Mouse (Mus musculus) CH12F3 (cell line): ENCODE results near the gene Gm20441.

Experiments used
- in situ Hi-C: fragments of 300-500 bp; cut with MboI; formaldehyde crosslinking; loops from 2 replicates; pipeline ENCODE4 v1.14.3; 2020; ENCODE audit warnings: low sequenced_read_pairs

Gene Gm20441

DNA sequence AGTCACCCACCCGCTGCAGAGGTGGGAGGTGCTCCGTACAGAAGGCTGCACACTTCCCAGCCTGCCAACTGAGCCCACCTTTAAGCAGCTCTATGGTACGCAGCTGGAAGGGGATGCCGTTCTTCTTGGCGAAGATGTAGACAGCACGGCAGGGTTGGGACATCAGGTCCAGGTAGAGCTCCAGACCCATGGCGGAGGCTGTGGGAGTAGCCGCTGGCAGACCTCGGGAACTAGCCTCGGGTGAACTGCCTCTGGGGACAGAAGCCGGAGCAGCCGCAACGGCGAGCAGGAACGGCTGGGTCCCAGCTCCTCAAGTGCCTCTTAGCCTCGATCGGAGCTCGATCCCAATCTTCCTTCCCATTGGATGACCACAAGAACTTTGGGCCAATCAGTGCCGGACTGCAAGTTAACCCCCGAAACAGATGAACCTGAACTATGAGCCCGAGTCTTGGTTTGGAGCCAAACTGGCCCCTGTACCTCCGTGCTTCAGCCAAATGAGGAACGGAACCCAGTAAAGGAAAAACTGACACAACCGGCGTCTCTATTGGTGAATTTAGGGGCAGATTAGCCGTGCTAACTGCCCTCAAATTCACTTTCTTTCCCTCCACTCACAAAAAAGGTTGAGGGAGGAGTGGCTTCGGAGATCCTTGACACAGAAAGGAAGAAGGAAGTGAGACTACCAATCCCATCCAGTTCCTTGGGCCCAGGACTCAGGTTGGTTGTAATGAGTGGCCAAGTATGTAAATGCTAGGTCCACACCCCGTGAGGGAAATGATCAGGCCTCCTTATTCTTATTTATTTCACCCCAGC lies at the start of gene Gm20441, which contains the start of gene Gstt3:
TSS of gene Gm20441 (minus strand) at position 186 of the 810 bp plus-strand sequence.
TSS of gene Gstt3 (minus strand) at position 646 of the 810 bp plus-strand sequence.
- in situ Hi-C loops, result loop anchor here (5.0 kb wide), 1 partner anchor 41 kb away; the partner anchor contains the start of gene Gstt4

DNA sequence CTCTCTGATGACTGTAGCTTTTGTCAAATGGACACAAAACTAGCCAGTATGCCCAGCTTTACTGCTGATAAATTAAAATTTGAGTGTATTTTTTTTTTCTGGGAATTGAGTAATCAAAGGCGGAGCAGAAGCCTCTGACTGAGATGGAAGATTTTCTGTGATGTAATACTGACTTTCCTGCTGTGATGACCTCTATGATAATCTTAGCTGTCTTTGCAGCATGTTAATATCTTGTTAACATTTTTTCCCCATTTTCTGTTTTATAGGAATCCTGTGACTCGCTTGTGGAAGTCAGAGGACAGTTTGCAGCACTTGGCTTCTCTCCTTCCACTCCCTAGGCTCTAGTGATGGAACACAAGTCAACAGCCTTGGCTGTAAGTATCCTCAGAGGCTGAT lies 49.5 kb upstream of the Gm20441 start:
- in situ Hi-C loops, result no loop called here

DNA sequence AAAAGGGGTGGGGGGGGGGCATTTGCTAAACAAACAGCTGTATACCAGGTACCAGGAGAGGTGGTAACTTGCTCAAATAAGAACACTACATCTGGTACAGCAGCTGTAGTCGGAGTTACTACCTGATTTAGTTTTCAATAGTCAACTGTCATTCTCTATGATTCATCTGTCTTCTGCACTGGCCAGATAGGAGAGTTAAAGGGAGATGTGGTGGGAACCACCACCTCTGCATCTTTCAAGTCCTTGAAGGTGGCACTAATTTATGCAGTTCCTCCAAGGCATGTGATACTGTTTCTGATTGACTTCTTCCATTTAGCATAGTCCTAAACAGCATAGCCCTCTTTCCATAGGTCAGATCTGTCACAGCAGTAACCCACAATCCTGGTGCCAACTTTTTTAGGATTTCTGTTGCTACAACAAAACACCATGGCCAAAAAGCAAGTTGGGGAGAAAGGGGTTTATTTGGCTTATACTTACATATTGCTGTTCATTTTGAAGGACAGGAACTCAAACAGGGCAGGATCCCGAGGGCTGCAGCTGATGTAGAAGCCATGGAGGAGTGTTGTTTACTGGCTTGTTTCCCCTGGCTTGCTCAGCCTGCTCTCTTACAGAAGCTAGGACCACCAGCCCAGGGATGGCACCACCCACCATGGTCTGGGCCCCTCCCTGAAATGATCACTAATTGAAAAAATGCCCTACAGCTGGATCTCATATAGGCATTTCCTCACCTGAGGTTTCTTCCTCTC lies 48.9 kb upstream of the Gm20441 start:
- in situ Hi-C loops, result no loop called here

- in situ Hi-C loops, result no loop called here
Observed at GRCm38 (mm10) chr10:75828500-75828931, 47.8 kb upstream of the Gm20441 start.

DNA sequence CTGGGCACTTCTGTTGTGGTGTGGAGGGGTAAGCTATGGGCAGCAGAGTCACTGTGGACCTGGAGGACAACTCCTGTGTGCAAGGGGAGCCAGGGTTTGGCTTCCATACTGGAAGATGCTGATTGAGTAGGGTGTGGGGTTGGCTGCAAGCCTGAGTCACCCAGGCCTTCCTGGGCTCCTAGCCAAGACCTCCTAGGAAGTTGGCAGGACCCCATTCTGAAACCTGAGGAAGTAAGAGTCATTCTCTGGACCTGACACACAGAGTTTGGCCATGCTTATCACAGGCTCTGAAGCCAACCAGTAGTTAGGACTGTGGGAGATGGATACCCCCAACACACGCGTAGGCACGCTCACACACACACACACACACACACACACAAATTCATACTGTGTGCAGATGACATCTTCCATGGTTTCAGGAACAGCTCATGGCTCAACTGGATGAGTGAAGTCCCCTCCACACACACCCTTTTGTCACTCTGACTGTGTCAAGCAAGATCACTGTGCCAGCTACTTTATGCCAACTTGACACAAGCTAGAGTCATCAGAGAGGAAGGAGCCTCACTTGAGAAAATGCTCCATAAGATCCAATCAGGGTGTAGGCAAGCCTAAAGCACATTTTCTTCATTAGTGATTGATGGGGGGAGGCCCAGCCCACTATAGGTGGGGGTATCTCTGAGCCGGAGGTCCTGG lies 47.1 kb upstream of the Gm20441 start:
- in situ Hi-C loops, result no loop called here

DNA sequence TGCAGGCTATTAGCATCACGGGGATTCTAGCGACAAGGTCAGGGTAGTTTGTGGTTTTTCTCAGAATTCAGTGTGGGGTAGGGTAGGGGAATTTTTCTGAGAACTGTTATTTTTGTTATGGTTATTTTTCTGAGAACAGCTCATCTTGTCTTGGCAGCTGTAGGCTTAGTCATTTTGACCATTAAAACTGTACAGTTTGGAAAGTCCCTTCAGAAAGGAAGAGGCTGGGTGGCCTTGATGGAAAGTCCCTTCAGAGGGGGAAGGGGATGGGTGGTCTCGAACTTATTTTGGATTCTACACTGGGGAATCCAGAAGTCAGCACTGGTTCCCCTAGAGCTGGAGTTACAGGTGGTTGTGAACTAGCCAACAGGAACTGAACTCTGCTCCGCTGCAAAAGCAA lies 43.8 kb upstream of the Gm20441 start:
- in situ Hi-C loops, result loop anchor here (5.0 kb wide), 1 partner anchor 42 kb away; the partner anchor contains the start of genes Gm20441 and Gstt3

DNA sequence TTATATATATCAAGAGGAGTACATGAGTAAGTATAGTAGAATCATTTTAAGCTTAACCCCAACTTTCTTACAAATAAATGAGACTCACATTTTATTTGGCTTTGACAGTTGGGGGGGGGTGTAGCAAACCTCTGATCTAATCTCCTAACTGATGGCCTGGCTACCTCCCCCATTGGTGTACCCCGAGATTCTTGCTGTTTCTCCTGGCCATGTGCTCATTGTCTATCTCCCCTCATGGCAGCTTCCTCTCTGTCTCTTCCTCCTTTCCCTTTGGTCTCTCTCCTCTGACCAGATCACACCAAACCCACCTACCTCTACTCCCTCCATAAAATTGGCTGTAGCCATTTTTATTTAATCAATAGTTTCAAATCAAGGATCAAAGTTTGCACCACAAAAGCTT lies 43.0 kb upstream of the Gm20441 start:
- in situ Hi-C loops, result loop anchor here (5.0 kb wide), 1 partner anchor 41 kb away; the partner anchor contains the start of genes Gm20441 and Gstt3

- in situ Hi-C loops, result loop anchor here (5.0 kb wide), 1 partner anchor 40 kb away; the partner anchor contains the start of genes Gm20441 and Gstt3
Observed at GRCm38 (mm10) chr10:75822443-75822842, 41.7 kb upstream of the Gm20441 start, which contains the start of gene Gstt4. TSS of gene Gstt4 (minus strand) at chr10:75822543.

DNA sequence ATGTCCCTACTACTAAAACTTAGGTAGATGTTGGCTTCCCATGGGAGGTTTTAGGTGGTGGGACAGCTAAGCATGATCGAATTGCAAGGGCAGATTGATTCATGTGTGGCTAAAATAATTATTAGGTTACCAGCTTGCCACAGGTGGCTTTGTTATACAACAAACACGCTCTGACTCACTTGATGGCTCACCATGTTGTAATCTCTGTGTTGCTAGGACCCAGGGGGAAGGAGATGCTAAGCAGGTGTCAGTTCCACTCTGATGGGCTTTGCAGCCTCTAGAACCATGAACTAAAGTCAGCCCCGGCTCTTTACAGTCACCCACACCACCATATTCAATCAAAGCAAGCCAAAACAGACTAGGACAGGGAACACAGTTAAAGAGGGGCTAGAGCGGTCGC lies 39.1 kb upstream of the Gm20441 start:
- in situ Hi-C loops, result loop anchor here (5.0 kb wide), 1 partner anchor 38 kb away; the partner anchor contains the start of genes Gm20441 and Gstt3

- in situ Hi-C loops, result no loop called here
Observed at GRCm38 (mm10) chr10:75818641-75819040, 37.9 kb upstream of the Gm20441 start.

DNA sequence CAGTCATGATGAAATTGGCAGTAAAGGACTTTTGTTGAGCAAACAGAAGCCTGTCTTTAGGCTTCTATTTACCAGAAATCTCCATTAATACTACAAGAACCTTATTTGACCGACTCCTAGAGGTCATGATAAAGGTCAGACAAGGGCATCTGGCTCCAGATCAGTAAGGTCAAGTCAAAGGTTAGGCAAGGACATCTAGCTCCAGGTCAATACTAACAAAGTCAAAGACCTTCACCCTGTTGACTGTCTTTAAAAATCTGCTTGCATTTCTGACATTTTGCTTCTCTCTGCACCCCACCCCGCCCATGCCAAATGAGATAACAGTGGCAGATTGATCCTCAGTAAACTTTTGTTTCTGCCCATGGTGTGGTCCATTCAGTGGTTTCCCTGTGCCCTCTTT lies 23.5 kb upstream of the Gm20441 start:
- in situ Hi-C loops, result no loop called here

DNA sequence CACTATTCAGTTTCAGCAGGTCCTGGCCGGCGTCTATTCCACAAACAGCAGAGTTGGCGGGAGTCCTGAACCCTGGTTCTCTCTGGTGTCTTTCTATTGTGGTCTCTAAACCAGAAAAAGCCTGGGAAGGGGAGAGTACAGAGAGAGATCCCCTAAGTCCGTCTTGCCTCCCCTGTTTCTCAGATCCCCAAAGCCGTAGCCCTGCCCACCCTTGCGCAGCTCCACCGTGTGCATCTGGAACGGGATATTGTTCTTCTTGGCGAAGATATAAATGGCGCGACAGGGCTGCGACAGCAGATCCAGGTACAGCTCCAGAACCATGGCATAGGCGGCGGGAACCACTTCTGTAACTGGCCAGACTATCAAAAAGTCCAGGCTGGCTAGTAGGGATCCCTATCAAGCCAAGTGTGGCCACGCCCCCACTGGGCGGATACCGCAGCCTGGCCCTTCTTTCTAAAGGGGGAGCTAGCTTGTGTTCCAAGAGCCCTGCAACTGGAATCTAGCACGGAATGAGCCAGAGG lies 17.5 kb upstream of the Gm20441 start, which contains the start of gene Gstt1:
TSS of gene Gstt1 (minus strand) at position 409 of the 521 bp plus-strand sequence.
- in situ Hi-C loops, result no loop called here

DNA sequence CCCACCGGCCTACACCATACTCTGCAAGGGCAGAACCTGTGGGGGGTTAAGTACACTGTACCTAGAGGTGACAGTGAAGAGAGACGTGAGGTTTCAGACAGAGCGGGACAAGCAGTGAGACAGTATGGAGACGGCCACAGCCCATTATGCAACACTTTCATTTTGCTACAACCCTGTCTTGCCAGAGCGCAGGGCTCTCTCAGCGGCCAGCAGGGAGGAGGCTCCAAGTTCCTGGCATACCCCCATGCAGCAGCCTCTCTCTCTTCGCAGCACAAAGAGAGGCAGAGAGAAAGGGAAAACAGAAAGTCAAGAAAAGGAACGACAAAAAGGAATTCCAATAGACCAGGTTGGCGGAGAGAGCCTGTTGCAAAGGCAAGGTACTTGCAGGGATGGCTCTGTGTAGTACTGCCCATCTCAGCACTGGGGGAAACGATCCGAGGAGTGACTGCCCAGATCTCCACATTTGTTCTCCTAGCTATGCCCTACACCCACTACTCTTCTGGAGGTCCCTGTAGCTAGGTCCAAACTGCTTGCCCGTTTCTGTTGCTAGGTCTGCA lies 16.9 kb upstream of the Gm20441 start:
- in situ Hi-C loops, result no loop called here

- in situ Hi-C loops, result no loop called here
Observed at GRCm38 (mm10) chr10:75796731-75797516, 16.2 kb upstream of the Gm20441 start.

DNA sequence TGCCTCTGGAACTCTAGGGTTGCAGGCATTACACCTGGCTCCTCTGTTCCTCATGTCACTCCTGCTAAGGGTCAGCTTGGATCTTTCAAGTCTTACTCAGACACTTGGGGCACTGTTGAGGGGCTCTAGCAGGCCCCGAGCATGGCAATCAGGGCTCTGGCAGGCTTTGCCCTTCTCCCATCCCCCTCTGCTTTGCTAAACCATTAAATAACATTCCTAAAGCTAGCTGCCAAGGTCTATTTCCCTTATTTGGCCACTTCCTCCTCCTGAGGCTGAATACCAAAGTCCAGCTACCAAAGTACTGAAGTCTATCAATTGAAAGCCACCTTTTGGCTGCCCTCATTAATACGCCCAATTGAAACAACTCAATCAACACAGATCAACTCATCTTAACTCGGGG lies 14.1 kb upstream of the Gm20441 start:
- in situ Hi-C loops, result no loop called here

DNA sequence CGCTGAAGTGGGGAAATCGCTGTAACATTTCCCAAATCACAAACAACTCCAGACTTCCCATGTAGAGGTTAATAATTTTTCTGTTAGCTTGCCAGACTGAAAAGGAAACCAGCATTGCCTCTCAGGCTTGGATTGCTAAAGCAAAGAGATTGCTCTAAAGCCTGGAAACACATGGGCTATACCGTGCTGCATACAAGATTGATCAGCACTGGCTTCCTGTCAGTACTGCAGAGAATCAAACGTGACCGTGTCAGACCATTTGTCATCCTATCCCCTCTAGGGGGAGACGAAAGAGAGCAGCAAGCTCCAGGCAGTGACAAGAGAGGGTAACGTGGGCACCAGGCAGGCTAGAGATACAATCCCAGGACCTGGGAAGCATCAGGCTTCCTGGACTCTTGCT lies 10.0 kb upstream of the Gm20441 start:
- in situ Hi-C loops, result no loop called here

GRCm38 (mm10) chr10:75789841-75790240 lies 9.1 kb upstream of the Gm20441 start:
- in situ Hi-C loops, result no loop called here

- in situ Hi-C loops, result no loop called here
Observed at GRCm38 (mm10) chr10:75789081-75789735, 8.5 kb upstream of the Gm20441 start.

- in situ Hi-C loops, result no loop called here
Observed at GRCm38 (mm10) chr10:75788277-75788676, 7.5 kb upstream of the Gm20441 start.
